Mouse (Mus musculus) E14TG2a.4 (cell line): ENCODE data around the gene 2310039H08Rik.

ENCODE experiments used
- H3K27me3 ChIP-seq: 2 replicates; pipeline ENCODE4 v1.6.1; 2014; ENCODE audit warnings: low read length, control low read depth; ENCODE audit not compliant: insufficient read depth
- H3K36me3 ChIP-seq: 2 replicates; pipeline ENCODE4 v1.6.1; 2014; ENCODE audit warnings: low read length, control low read depth; ENCODE audit not compliant: insufficient read depth
- H3K4me1 ChIP-seq: replicated peaks from 2 replicates; pipeline ENCODE4 v1.6.1; 2014; ENCODE audit warnings: low read depth, low read length, control low read depth
- H3K4me3 ChIP-seq: replicated peaks from 2 replicates; pipeline ENCODE4 v1.5.1; 2014; ENCODE audit warnings: mild to moderate bottlenecking, low read length
- H3K9me3 ChIP-seq: 2 replicates; pipeline ENCODE4 v1.6.1; 2014; ENCODE audit warnings: low read length, control low read depth
- CTCF ChIP-seq: conservative IDR thresholded peaks from 2 replicates; pipeline ENCODE4 v1.5.1; 2014; ENCODE audit warnings: low read length
- NANOG ChIP-seq: IDR thresholded peaks from 2 replicates; pipeline ENCODE4 v1.6.1; 2014; ENCODE audit warnings: borderline replicate concordance, low read length, mixed read lengths
- POU5F1 ChIP-seq: IDR thresholded peaks from 2 replicates; pipeline ENCODE4 v1.6.1; 2014; ENCODE audit warnings: low read length, borderline replicate concordance

The 2310039H08Rik gene

DNA sequence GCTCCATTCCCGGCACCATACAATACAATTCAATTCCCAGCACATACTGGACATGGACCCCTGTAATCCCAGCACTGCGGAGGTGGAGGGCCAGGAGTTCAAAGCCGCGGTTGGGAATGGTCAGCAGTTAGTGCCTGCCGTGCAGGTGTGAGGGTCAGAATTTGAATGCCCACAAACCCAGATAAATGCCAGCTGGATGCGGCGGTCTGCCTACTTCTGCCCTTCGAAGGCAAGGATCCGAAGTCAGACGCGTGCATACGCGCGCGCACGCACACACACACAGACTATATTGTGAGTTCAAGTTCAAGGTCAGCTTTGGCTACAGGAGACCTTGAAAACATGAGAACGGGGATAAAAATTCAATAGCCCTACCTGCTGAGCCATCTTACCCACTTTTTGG, 819 bp upstream of the 2310039H08Rik start:
- no peak for TF ChIP-seq CTCF
- TF ChIP-seq POU5F1, result no peak
- no peak for TF ChIP-seq NANOG
- Histone ChIP-seq H3K36me3 (peaks cover 28% of the 10 kb centered on the region), H3K4me3 (peak overlapping the region; percentile 98), H3K9me3 (no peaks in the 10 kb centered on the region), H3K27me3 (peaks cover 5% of the 10 kb centered on the region; the same call in 1 of the 2 replicates), H3K4me1 (peaks cover 55% of the 10 kb centered on the region)

DNA sequence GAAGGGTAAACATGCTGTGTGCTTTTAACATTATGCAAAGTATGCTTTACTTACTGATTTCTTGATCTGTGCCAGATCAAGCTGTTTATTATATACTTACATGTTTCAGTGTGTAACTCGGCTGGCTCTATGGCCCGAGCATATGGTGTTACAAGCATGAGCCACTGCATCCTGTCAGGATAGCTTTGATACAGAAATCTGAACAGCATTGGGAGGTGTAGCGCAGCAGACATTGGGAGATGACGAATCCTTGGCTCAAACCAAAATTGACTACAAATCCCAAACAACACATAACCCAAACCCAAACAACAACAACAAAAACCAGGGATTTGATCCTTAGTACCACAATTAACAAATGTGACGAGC, 414 bp upstream of the 2310039H08Rik start:
- Histone ChIP-seq H3K4me1 (peaks cover 55% of the 10 kb centered on the region), H3K4me3 (peak overlapping the region; percentile 98), H3K27me3 (peaks cover 5% of the 10 kb centered on the region; the same call in 1 of the 2 replicates), H3K9me3 (no peaks in the 10 kb centered on the region), H3K36me3 (peaks cover 32% of the 10 kb centered on the region)
- TF ChIP-seq POU5F1 (no peak), CTCF (no peak), NANOG (no peak)

DNA sequence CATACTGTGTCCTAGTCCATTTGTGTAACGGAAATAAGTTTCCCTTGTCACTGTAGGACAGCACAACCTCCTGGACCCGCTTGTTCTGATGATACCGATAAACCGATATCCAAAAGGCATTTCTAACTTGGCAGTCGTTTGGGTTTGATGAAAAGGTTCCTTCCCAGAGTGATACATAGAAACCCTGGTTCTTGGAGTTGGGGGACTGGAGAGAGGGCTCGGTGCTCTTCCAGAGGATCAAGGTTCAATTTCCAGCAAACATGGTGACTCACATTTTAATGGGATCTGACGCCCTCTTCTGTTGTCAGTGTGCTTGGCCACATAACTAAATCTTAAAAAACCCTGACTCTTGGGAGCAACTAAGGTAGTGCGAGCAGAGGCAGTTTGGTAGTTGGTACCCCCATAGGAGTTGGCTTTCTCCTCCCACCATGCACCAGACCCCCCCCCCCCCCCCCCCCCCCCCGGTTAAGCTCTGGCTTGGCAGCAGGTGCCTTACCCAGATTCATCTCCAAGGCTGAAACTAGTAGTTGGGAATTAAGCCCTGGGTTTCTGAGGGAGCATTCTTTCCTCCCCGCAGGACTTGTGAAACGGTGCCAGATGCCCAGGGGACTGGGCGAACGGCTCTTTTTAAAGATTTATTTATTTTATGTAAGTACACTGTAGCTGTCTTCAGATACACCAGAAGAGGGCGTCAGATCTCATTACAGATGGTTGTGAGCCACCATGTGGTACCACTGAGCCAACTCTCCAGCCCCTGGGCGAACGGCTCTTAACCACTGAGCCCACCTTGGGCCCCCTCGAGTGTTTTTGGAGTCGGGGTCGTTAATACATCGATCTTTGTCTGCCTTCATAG, 1.1 kb downstream of the 2310039H08Rik start:
- H3K36me3 ChIP-seq, result peaks cover 47% of the 10 kb centered on the region
- H3K4me3 ChIP-seq, result peak overlapping the region; percentile 98
- peaks cover 60% of the 10 kb centered on the region for H3K4me1 ChIP-seq
- TF ChIP-seq CTCF, result peak; percentile 5; the same call in 1 of the 2 replicates
- TF ChIP-seq NANOG, result no peak
- H3K9me3 ChIP-seq, result no peaks in the 10 kb centered on the region
- peaks cover 5% of the 10 kb centered on the region; the same call in 1 of the 2 replicates for H3K27me3 ChIP-seq

DNA sequence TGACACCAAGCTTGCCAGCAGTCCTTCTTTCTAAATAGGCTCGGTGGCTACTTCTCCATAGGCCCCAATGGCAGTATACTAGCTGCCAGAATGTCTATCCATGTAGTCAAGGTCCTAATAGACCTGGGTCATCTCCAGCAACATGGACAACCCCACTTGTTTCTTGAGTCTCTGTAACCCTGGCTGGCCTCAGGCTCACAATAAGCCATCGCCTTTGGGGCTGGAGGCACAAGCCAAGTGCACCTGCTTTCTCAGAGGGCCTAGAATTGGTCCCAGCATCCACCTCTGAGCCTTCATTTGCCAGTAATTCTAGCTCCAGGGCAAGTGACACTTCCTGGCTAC, 1.7 kb downstream of the 2310039H08Rik start:
- Histone ChIP-seq H3K27me3 (peaks cover 5% of the 10 kb centered on the region; the same call in 1 of the 2 replicates), H3K4me1 (peaks cover 66% of the 10 kb centered on the region), H3K9me3 (no peaks in the 10 kb centered on the region), H3K36me3 (peaks cover 53% of the 10 kb centered on the region), H3K4me3 (peak overlapping the region; percentile 98)
- TF ChIP-seq CTCF (no peak), NANOG (no peak), POU5F1 (no peak)

DNA sequence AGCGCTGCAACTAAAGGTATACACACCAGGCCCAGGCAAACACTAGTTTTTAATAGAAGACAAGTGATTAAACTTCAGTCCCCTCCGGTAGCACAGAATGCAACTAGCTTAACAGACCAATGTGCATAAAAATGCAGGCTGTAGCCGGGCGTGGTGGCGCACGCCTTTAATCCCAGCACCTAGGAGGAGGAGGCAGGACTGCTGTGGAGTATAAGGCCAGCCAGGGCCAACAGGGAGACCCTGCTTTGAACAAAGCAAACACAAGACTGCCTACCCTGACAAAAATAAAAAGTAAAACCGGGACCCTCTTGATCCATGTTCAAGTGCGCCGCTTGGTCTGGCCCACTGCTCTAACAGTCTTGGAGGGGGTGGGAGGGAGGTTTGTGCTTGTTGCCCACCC, 2.6 kb downstream of the 2310039H08Rik start:
- peaks cover 62% of the 10 kb centered on the region for H3K36me3 ChIP-seq
- H3K27me3 ChIP-seq, result peaks cover 3% of the 10 kb centered on the region; the same call in 1 of the 2 replicates
- H3K4me3 ChIP-seq, result no peak overlapping the region
- peaks cover 75% of the 10 kb centered on the region for H3K4me1 ChIP-seq
- no peaks in the 10 kb centered on the region for H3K9me3 ChIP-seq
- TF ChIP-seq NANOG (no peak), POU5F1 (no peak), CTCF (no peak)

DNA sequence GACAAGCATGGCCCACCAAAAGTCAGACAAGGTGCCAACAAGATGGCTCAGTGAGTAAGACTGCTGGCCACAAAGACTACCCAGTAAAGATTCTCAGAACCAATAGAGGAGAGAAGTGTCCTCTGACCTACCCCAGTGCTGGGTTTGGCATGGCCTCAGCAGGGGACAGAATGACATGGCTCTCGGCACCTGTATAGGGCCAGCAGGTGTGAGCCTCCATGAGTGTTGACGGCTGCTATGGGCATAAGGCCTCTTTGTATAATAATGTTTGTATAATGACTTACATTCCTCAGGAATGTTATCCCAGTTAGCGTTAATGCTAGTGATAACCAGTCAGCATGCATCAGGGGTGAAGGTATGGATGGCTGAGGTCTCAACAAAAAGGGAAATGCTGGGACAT, 3.7 kb downstream of the 2310039H08Rik start:
- TF ChIP-seq CTCF, result no peak
- TF ChIP-seq NANOG, result no peak
- no peak for TF ChIP-seq POU5F1
- Histone ChIP-seq H3K27me3 (no peaks in the 10 kb centered on the region), H3K4me3 (no peak overlapping the region), H3K4me1 (peaks cover 77% of the 10 kb centered on the region), H3K9me3 (no peaks in the 10 kb centered on the region), H3K36me3 (peaks cover 72% of the 10 kb centered on the region)

DNA sequence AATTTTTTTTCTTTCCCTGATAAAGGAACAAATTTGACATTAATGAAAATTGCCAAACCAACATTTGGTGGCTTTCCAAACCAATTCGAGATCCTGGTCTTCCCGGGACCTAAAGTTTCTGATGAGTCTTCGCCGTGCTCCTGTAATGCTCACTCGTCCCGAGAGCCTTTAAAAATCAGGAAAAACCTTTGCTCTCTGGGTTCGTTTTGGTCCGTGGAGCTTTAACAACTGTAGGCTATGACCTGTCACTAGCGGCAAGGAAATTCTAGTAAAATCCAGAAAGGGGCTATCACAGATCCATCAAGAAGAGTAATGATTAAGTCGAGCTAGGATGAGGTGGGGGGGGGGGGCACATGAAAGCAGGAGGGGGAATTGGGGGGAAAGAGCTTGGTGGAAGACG, 9.4 kb downstream of the 2310039H08Rik start:
- Histone ChIP-seq H3K4me3 (peak overlapping the region; percentile 93), H3K36me3 (peaks cover 48% of the 10 kb centered on the region), H3K27me3 (no peaks in the 10 kb centered on the region), H3K4me1 (peaks cover 51% of the 10 kb centered on the region), H3K9me3 (peaks cover 4% of the 10 kb centered on the region; the same call in 1 of the 2 replicates)
- TF ChIP-seq POU5F1 (no peak), CTCF (no peak), NANOG (no peak)

DNA sequence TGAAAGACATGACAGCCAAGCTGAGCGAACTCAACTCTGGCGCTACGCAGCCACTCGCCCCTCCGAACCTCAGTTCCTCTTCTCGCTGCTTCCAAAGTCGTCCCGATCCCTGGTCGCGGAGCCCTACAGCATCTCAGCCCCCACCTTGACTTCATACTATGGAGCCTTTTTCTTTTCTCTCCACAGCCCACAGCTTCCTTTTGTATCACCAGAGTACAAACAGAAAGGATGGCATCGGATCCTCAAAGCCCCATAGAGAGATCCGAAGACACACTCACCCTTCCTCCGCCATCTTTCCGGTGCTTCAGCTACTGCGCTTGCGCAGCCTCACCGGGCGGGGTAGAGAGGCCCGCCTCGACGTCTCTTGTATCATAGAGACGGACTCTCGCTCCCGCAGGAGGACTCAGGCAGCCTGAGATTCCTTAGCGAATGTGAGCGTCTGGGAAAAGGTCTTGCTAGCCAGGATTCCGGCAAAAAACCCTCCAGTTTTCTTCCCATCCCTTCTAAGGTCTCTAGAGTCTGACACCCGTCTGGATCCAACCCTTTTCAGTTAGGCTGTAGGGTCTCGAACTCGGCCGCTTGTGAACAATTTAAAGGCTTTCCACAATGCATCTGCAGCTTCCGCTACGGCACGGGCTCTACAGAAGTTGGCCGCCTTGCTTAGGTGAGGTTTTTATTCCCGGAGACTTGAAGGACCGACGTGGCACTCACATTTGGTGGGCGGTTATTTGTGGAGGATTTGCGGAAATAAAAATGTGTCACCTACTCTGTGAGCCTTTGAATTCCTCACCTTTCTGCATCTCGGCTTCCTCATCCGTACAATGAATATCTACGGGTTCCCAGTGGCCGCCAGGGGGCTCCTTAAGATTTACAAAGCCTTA, 10.1 kb downstream of the 2310039H08Rik start, which contains the start of gene Rpl7l1:
Gene Rpl7l1 (minus strand): TSS at position 332 of the 881 bp plus-strand sequence.
- TF ChIP-seq NANOG (no peak), POU5F1 (no peak), CTCF (peak; percentile 75)
- Histone ChIP-seq H3K27me3 (no peaks in the 10 kb centered on the region), H3K9me3 (peaks cover 4% of the 10 kb centered on the region; the same call in 1 of the 2 replicates)

DNA sequence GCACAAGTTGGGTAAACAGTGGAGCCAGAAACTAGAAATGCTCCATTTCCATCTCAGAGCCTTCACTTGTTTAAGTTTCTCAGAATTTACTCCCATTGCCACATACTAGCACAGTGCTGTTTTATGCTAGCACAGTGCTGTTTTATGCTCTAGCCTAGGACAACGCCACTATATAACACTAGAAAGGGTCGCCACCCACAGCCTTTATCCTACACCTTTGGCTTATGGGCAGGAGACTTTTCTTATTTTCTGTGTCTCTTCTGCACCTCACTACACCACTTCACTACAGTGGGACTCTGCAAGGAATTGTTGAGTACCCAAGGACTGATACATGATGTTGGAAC, 10.8 kb downstream of the 2310039H08Rik start:
- Histone ChIP-seq H3K4me1 (peaks cover 52% of the 10 kb centered on the region), H3K4me3 (peak overlapping the region; percentile 93), H3K9me3 (peaks cover 4% of the 10 kb centered on the region; the same call in 1 of the 2 replicates), H3K36me3 (peaks cover 35% of the 10 kb centered on the region), H3K27me3 (no peaks in the 10 kb centered on the region)
- TF ChIP-seq POU5F1 (no peak), CTCF (no peak)

More for the DNA sequence above, 10.1 kb downstream of the 2310039H08Rik start, which contains the start of gene Rpl7l1:
- H3K4me3 ChIP-seq, result peak within 1 kb of the TSS; percentile 93
- peaks cover 52% of the 10 kb centered on the region for H3K4me1 ChIP-seq
- peaks cover 41% of the 10 kb centered on the region for H3K36me3 ChIP-seq
